Mouse (Mus musculus): ENCODE results near the gene Epn2. TPM values are rescaled to one million over a fixed set of nuclear protein-coding genes. Genes with fewer than 3 reads are reported as not detected.

Epn2 gene
- polyA plus RNA-seq, 1 experiment, result 7.3 TPM

DNA sequence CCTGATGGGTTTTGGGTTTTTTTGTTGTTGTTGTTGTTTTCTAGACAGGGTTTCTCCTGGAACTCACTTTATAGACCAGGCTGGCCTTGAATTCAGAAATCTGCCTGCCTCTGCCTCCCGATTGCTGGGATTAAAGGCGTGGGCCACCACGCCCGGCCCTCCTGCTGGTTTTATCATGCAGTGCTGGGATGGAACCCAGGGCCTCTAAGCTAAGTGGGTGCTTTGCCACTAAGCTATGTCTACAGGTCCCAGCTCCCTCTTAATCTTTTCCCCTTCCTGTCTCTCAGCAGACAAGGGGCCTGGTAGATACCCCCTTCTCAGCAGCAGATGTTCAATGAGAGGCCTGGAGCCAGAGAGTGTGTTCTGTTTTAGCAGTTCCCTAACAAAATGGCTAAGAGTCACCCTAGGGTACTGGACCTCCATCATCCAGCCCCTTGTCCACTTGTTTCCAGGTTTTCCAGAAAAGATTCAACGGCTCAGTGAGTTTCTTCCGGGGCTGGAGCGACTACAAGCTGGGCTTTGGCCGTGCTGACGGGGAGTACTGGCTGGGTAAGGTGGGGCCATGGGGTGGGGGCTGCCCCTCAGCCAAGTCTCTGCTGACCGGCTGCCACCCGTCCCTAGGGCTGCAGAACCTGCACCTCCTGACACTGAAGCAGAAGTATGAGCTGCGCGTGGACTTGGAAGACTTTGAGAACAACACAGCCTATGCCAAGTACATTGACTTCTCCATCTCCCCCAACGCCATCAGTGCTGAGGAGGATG is 92.8 kb downstream of the Epn2 start:
- TF ChIP-seq POLR2A (IDR thresholded peaks at IDR 0.05; ENCODE audit: control insufficient read depth, extremely low read depth, insufficient read depth, low read length, poor library complexity), result no peak
- TF ChIP-seq CTCF (IDR thresholded peaks at IDR 0.05; ENCODE audit: borderline replicate concordance, control insufficient read depth, extremely low read depth, insufficient read depth, low read length, poor library complexity), result no peak
- H3K27ac ChIP-seq (ENCODE audit: control insufficient read depth, insufficient read depth, low read length), result no peak overlapping the region
- no peak for DNase-seq
- H3K4me1 ChIP-seq (replicated peaks; ENCODE audit: control insufficient read depth, insufficient read depth, low read length), result peaks cover 5% of the 10 kb centered on the region
- no peaks in the 10 kb centered on the region for H3K27me3 ChIP-seq (ENCODE audit: control insufficient read depth, insufficient read depth, low read length)
- H3K4me3 ChIP-seq (ENCODE audit: control insufficient read depth, insufficient read depth, low read length), result no peak overlapping the region
- no peaks in the 10 kb centered on the region; the same call in none of the 2 replicates for H3K36me3 ChIP-seq (ENCODE audit: control insufficient read depth, insufficient read depth, low read length)
- 98% methylated on average over 14 of the region's 14 CpGs for WGBS

DNA sequence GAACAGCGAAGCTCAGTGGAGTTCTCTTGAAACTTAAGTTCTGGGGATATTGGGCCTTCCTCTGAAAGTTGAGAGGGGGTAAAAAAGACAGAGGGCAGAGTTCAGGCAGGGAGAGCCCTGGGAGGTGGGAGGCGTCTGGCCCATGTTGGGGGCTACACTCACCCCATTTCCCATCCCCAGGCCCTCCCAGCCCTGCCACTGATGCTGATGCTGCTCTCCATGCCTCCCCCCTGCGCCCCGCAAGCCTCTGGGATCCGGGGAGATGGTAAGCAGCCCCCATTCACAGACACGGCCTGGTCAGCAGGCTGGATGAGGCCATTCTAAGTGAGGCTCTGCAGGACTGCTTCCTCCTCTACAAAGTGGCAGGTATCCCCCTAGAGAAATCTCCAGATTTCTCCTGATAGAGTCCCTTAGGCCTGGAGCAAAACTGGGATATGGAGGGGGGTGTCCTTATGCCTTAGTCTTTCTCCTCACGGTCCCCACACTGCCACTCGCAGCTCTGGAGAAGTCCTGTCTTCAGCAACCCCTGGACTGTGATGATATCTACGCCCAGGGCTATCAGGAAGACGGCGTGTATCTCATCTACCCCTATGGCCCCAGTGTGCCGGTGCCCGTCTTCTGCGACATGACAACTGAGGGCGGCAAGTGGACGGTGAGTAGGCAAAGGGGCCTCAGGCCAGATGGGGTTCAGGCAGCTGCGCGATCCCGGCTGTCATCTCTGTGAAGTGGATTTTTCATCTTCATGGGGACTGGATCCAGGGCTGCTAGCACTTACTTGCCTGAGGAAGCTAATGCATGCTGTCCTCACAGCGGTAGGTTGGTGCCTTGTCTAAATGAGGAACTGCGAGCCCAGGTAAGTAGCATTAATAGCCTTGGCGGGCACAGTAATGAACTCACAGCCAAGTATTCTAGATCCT is 93.7 kb downstream of the Epn2 start:
- Histone ChIP-seq H3K4me1 (replicated peaks; ENCODE audit: control insufficient read depth, insufficient read depth, low read length) (peaks cover 10% of the 10 kb centered on the region), H3K27ac (ENCODE audit: control insufficient read depth, insufficient read depth, low read length) (no peak overlapping the region), H3K4me3 (ENCODE audit: control insufficient read depth, insufficient read depth, low read length) (no peak overlapping the region), H3K36me3 (ENCODE audit: control insufficient read depth, insufficient read depth, low read length) (no peaks in the 10 kb centered on the region; the same call in none of the 2 replicates), H3K27me3 (ENCODE audit: control insufficient read depth, insufficient read depth, low read length) (no peaks in the 10 kb centered on the region)
- no peak for TF ChIP-seq POLR2A (IDR thresholded peaks at IDR 0.05; ENCODE audit: control insufficient read depth, extremely low read depth, insufficient read depth, low read length, poor library complexity)
- no peak for TF ChIP-seq CTCF (IDR thresholded peaks at IDR 0.05; ENCODE audit: borderline replicate concordance, control insufficient read depth, extremely low read depth, insufficient read depth, low read length, poor library complexity)
- DNase-seq, result no peak
- 95% methylated on average over 22 of the region's 22 CpGs for WGBS

DNA sequence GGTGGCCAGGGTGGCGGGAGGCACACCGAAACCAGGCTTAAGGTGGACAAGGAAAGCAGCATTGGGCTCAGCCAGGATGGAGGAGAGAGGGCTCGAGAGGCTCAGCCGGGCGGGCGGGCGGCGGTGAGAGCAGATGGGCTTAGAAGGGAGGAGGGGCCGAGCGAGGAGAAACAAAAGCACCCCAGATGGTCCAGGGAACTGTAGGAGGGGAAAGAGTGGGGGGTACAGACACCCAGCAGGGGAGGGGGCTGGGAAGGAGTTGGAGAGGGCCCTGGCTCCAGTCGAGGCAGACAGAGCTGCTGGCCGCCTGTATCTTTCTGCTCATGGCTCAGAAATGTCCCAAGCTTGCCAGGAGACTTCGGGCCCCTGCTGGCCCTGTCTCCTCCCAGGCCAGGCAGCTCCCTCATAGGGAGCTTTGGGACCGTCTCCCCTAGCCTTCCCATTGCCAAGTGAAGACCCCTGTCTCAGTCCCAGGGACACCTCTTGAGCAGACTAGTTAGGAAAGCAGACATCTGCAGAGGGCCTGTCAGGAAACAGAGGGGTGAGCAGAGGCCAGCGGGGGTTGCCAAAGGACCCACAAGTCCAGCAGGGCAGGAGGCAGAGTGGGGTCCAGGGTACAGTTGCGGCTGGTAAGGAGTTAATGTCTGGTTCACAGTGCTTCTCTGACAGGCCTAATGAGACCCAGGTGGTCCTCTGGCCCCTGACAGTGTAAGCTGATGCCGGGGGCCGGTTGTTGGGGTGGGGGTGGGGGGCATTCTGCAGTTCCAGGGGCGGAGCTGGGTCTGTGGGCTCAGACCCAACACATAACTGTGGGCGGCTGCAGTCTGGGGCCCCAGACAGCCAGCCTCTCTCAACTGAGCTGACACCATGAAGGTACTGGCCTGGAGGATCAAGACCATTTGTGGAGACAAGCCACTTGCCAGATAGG is 94.6 kb downstream of the Epn2 start, which contains the start of gene Mfap4:
TSS of gene Mfap4 (plus strand) at position 819 of the 928 bp plus-strand sequence.
- Histone ChIP-seq H3K27me3 (ENCODE audit: control insufficient read depth, insufficient read depth, low read length) (no peaks in the 10 kb centered on the region), H3K36me3 (ENCODE audit: control insufficient read depth, insufficient read depth, low read length) (no peaks in the 10 kb centered on the region; the same call in none of the 2 replicates), H3K4me1 (replicated peaks; ENCODE audit: control insufficient read depth, insufficient read depth, low read length) (peaks cover 10% of the 10 kb centered on the region), H3K4me3 (ENCODE audit: control insufficient read depth, insufficient read depth, low read length) (no peak within 1 kb of the TSS), H3K27ac (ENCODE audit: control insufficient read depth, insufficient read depth, low read length) (no peak within 1 kb of the TSS)
- no peak for DNase-seq
- 87% methylated on average over 20 of the region's 20 CpGs for WGBS
- TF ChIP-seq CTCF (IDR thresholded peaks at IDR 0.05; ENCODE audit: borderline replicate concordance, control insufficient read depth, extremely low read depth, insufficient read depth, low read length, poor library complexity) (no peak), POLR2A (IDR thresholded peaks at IDR 0.05; ENCODE audit: control insufficient read depth, extremely low read depth, insufficient read depth, low read length, poor library complexity) (no peak)

DNA sequence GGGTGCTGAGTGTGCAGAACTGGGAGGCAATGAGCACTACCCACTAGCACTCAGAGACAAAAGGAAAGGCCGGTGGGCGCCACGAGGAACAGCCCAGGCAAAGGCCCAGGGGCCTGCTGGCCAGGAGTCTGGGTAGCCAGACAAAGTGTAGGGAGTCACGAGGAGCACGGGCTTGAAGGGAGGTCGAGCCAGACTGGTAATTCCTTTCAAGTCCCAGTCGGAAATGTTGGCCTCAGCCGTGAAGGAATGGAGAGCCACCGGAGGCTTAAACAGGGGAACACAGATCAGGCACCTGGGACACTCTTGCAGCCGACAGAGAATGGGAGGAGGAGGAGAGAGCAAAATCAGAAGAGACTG is 95.3 kb downstream of the Epn2 start:
- 77% methylated on average over 10 of the region's 10 CpGs for WGBS
- Histone ChIP-seq H3K36me3 (ENCODE audit: control insufficient read depth, insufficient read depth, low read length) (no peaks in the 10 kb centered on the region; the same call in none of the 2 replicates), H3K27ac (ENCODE audit: control insufficient read depth, insufficient read depth, low read length) (no peak overlapping the region), H3K4me3 (ENCODE audit: control insufficient read depth, insufficient read depth, low read length) (no peak overlapping the region), H3K27me3 (ENCODE audit: control insufficient read depth, insufficient read depth, low read length) (no peaks in the 10 kb centered on the region), H3K4me1 (replicated peaks; ENCODE audit: control insufficient read depth, insufficient read depth, low read length) (peaks cover 10% of the 10 kb centered on the region)
- DNase-seq, result no peak
- TF ChIP-seq POLR2A (IDR thresholded peaks at IDR 0.05; ENCODE audit: control insufficient read depth, extremely low read depth, insufficient read depth, low read length, poor library complexity), result no peak
- TF ChIP-seq CTCF (IDR thresholded peaks at IDR 0.05; ENCODE audit: borderline replicate concordance, control insufficient read depth, extremely low read depth, insufficient read depth, low read length, poor library complexity), result no peak

DNA sequence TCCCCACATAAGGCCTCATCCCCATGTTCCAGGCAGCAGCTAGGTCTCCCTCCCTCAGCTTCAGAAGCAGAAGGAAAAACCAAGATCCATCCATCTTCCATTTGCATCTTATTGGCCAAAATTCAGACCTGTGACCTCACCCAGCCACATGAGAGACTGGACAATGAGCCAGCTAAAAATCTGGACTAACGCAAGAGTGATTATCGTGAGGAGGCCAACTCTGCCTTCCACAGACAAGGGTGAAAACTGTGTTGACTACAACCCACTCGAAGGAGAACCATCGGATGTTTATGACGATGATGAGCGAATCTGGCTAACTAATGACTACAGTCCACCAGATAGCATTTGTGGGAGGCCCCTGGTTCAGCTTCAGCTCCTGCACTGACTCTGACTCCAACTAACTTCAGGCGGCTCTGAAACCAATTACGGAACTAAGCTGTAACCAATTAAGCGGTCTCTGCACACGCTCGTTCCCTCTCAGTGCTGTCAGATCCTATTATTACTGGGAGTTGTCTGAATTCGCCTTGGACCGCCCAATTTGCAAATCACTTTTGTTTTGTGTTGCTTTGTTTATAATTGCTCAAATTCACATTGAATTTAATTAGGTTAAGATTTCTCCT is 96.2 kb downstream of the Epn2 start:
- no peak for DNase-seq
- Histone ChIP-seq H3K4me3 (ENCODE audit: control insufficient read depth, insufficient read depth, low read length) (no peak overlapping the region), H3K36me3 (ENCODE audit: control insufficient read depth, insufficient read depth, low read length) (no peaks in the 10 kb centered on the region; the same call in 1 of the 2 replicates), H3K27me3 (ENCODE audit: control insufficient read depth, insufficient read depth, low read length) (no peaks in the 10 kb centered on the region), H3K4me1 (replicated peaks; ENCODE audit: control insufficient read depth, insufficient read depth, low read length) (peaks cover 10% of the 10 kb centered on the region), H3K27ac (ENCODE audit: control insufficient read depth, insufficient read depth, low read length) (no peak overlapping the region)
- 97% methylated on average over 13 of the region's 13 CpGs for WGBS
- TF ChIP-seq CTCF (IDR thresholded peaks at IDR 0.05; ENCODE audit: borderline replicate concordance, control insufficient read depth, extremely low read depth, insufficient read depth, low read length, poor library complexity), result no peak
- TF ChIP-seq POLR2A (IDR thresholded peaks at IDR 0.05; ENCODE audit: control insufficient read depth, extremely low read depth, insufficient read depth, low read length, poor library complexity), result no peak
